Mouse (Mus musculus): ENCODE results near the gene Mei1. TPM values are rescaled to one million over a fixed set of nuclear protein-coding genes. Genes with fewer than 3 reads are reported as not detected.

Mei1 gene
- polyA plus RNA-seq, 1 experiment from 2014 or later: not detected

- under 1% methylated on average over 71 of the region's 74 CpGs for WGBS
- Histone ChIP-seq H3K9ac (ENCODE audit: low read depth, low read length) (peak within 1 kb of the TSS; percentile 93), H3K4me1 (replicated peaks; ENCODE audit: control insufficient read depth, insufficient read depth, low read length) (0 out of 2 replicates have a peak, but pooled peaks cover 5% of the 10 kb centered on the region), H3K27me3 (replicated peaks; ENCODE audit: control insufficient read depth, insufficient read depth, low read length) (no peaks in the 10 kb centered on the region), H3K36me3 (ENCODE audit: control insufficient read depth, insufficient read depth) (peaks cover 12% of the 10 kb centered on the region; the same call in 1 of the 2 replicates), H3K27ac (ENCODE audit: low read depth, low read length) (peak within 1 kb of the TSS; percentile 79), H3K4me3 (ENCODE audit: low read depth, low read length) (peak within 1 kb of the TSS; percentile 97), H3K9me3 (ENCODE audit: control insufficient read depth) (no peaks in the 10 kb centered on the region), H3K4me2 (replicated peaks; ENCODE audit: low read depth) (peak within 1 kb of the TSS; percentile 91)
- peak; percentile 84 for ATAC-seq
- no peak for TF ChIP-seq CTCF (IDR thresholded peaks at IDR 0.05; ENCODE audit: low read depth)
Observed at GRCm38 (mm10) chr15:82047080-82047883, 22.5 kb upstream of the Mei1 start, which contains the start of gene Snu13. Gene Snu13 (minus strand): TSS chr15:82047598.

- Histone ChIP-seq H3K27me3 (replicated peaks; ENCODE audit: control insufficient read depth, insufficient read depth, low read length) (no peaks in the 10 kb centered on the region), H3K27ac (ENCODE audit: low read depth, low read length) (no peak overlapping the region), H3K4me1 (replicated peaks; ENCODE audit: control insufficient read depth, insufficient read depth, low read length) (no peaks in the 10 kb centered on the region), H3K9me3 (ENCODE audit: control insufficient read depth) (no peaks in the 10 kb centered on the region), H3K9ac (ENCODE audit: low read depth, low read length) (no peak overlapping the region), H3K4me2 (replicated peaks; ENCODE audit: low read depth) (no peak overlapping the region), H3K4me3 (ENCODE audit: low read depth, low read length) (no peak overlapping the region), H3K36me3 (ENCODE audit: control insufficient read depth, insufficient read depth) (no peaks in the 10 kb centered on the region)
- WGBS: 64% methylated on average over 5 of the region's 5 CpGs
- ATAC-seq: no peak
- TF ChIP-seq CTCF (IDR thresholded peaks at IDR 0.05; ENCODE audit: low read depth): no peak
Observed at GRCm38 (mm10) chr15:82052544-82052943, 17.3 kb upstream of the Mei1 start.

- peaks cover 5% of the 10 kb centered on the region; the same call in 1 of the 2 replicates for H3K27me3 ChIP-seq (replicated peaks; ENCODE audit: control insufficient read depth, insufficient read depth, low read length)
- no peaks in the 10 kb centered on the region for H3K36me3 ChIP-seq (ENCODE audit: control insufficient read depth, insufficient read depth)
- no peak within 1 kb of the TSS for H3K4me3 ChIP-seq (ENCODE audit: low read depth, low read length)
- no peak within 1 kb of the TSS for H3K4me2 ChIP-seq (replicated peaks; ENCODE audit: low read depth)
- TF ChIP-seq CTCF (IDR thresholded peaks at IDR 0.05; ENCODE audit: low read depth): no peak
- no peaks in the 10 kb centered on the region for H3K4me1 ChIP-seq (replicated peaks; ENCODE audit: control insufficient read depth, insufficient read depth, low read length)
- 83% methylated on average over 1 of the region's 1 CpGs for WGBS
- no peak for ATAC-seq
- H3K9ac ChIP-seq (ENCODE audit: low read depth, low read length): no peak within 1 kb of the TSS
- no peak within 1 kb of the TSS for H3K27ac ChIP-seq (ENCODE audit: low read depth, low read length)
- H3K9me3 ChIP-seq (ENCODE audit: control insufficient read depth): no peaks in the 10 kb centered on the region
Observed at GRCm38 (mm10) chr15:82058719-82059201, 11.0 kb upstream of the Mei1 start, which contains the start of gene 4930407I10Rik. Gene 4930407I10Rik (plus strand): TSS chr15:82059151.

GRCm38 (mm10) chr15:82063909-82064308 is 5.9 kb upstream of the Mei1 start:
- no peak overlapping the region for H3K4me3 ChIP-seq (ENCODE audit: low read depth, low read length)
- H3K27ac ChIP-seq (ENCODE audit: low read depth, low read length): no peak overlapping the region
- 56% methylated on average over 14 of the region's 14 CpGs for WGBS
- no peak overlapping the region for H3K9ac ChIP-seq (ENCODE audit: low read depth, low read length)
- no peak for ATAC-seq
- no peaks in the 10 kb centered on the region for H3K36me3 ChIP-seq (ENCODE audit: control insufficient read depth, insufficient read depth)
- no peaks in the 10 kb centered on the region for H3K9me3 ChIP-seq (ENCODE audit: control insufficient read depth)
- H3K4me2 ChIP-seq (replicated peaks; ENCODE audit: low read depth): no peak overlapping the region
- no peak for TF ChIP-seq CTCF (IDR thresholded peaks at IDR 0.05; ENCODE audit: low read depth)
- peaks cover 39% of the 10 kb centered on the region for H3K27me3 ChIP-seq (replicated peaks; ENCODE audit: control insufficient read depth, insufficient read depth, low read length)
- H3K4me1 ChIP-seq (replicated peaks; ENCODE audit: control insufficient read depth, insufficient read depth, low read length): no peaks in the 10 kb centered on the region

- H3K36me3 ChIP-seq (ENCODE audit: control insufficient read depth, insufficient read depth): no peaks in the 10 kb centered on the region
- H3K4me2 ChIP-seq (replicated peaks; ENCODE audit: low read depth): no peak overlapping the region
- peaks cover 55% of the 10 kb centered on the region for H3K27me3 ChIP-seq (replicated peaks; ENCODE audit: control insufficient read depth, insufficient read depth, low read length)
- H3K9ac ChIP-seq (ENCODE audit: low read depth, low read length): no peak overlapping the region
- 13% methylated on average over 7 of the region's 7 CpGs for WGBS
- ATAC-seq: no peak
- H3K9me3 ChIP-seq (ENCODE audit: control insufficient read depth): no peaks in the 10 kb centered on the region
- no peaks in the 10 kb centered on the region for H3K4me1 ChIP-seq (replicated peaks; ENCODE audit: control insufficient read depth, insufficient read depth, low read length)
- H3K4me3 ChIP-seq (ENCODE audit: low read depth, low read length): no peak overlapping the region
- TF ChIP-seq CTCF (IDR thresholded peaks at IDR 0.05; ENCODE audit: low read depth): peak; percentile 89
- no peak overlapping the region for H3K27ac ChIP-seq (ENCODE audit: low read depth, low read length)
Observed at GRCm38 (mm10) chr15:82065511-82065910, 4.3 kb upstream of the Mei1 start.

GRCm38 (mm10) chr15:82071816-82072469 is 2.1 kb downstream of the Mei1 start:
- H3K9me3 ChIP-seq (ENCODE audit: control insufficient read depth): no peaks in the 10 kb centered on the region
- H3K36me3 ChIP-seq (ENCODE audit: control insufficient read depth, insufficient read depth): no peaks in the 10 kb centered on the region
- H3K9ac ChIP-seq (ENCODE audit: low read depth, low read length): no peak overlapping the region
- H3K4me2 ChIP-seq (replicated peaks; ENCODE audit: low read depth): no peak overlapping the region
- no peak overlapping the region for H3K27ac ChIP-seq (ENCODE audit: low read depth, low read length)
- H3K4me1 ChIP-seq (replicated peaks; ENCODE audit: control insufficient read depth, insufficient read depth, low read length): no peaks in the 10 kb centered on the region
- no peak for ATAC-seq
- H3K4me3 ChIP-seq (ENCODE audit: low read depth, low read length): no peak overlapping the region
- 87% methylated on average over 26 of the region's 26 CpGs for WGBS
- peaks cover 43% of the 10 kb centered on the region for H3K27me3 ChIP-seq (replicated peaks; ENCODE audit: control insufficient read depth, insufficient read depth, low read length)
- TF ChIP-seq CTCF (IDR thresholded peaks at IDR 0.05; ENCODE audit: low read depth): no peak
